Mouse (Mus musculus) embryonic fibroblast, embryonic 13.5 days (primary cell): ENCODE data around the gene Dohh. TPM values are rescaled to one million over a fixed set of nuclear protein-coding genes. Genes with fewer than 3 reads are reported as not detected.

Experiments used
- H3K27ac ChIP-seq: 2 replicates; pipeline ENCODE4 v1.5.1; 2012; ENCODE audit warnings: low read length, control low read depth, inconsistent platforms; ENCODE audit not compliant: insufficient read depth
- H3K4me1 ChIP-seq: 2 replicates; pipeline ENCODE4 v1.6.1; 2011; ENCODE audit warnings: low read length; ENCODE audit not compliant: control insufficient read depth, insufficient read depth
- H3K4me3 ChIP-seq: 2 replicates; pipeline ENCODE4 v1.5.1; 2011; ENCODE audit warnings: mild to moderate bottlenecking, control low read depth, low read length; ENCODE audit not compliant: insufficient read depth
- CTCF ChIP-seq: IDR thresholded peaks from 2 replicates; pipeline ENCODE4 v1.5.1; 2011; ENCODE audit warnings: mild to moderate bottlenecking, control low read depth, low read length, moderate library complexity, borderline replicate concordance; ENCODE audit not compliant: insufficient read depth
- POLR2A ChIP-seq: IDR thresholded peaks from 2 replicates; pipeline ENCODE4 v1.6.1; 2011; ENCODE audit warnings: low read depth, mild to moderate bottlenecking, control low read depth, low read length, moderate library complexity
- polyA plus RNA-seq: library from polyadenylated mRNA; stranded (reverse); fragments of >200 nt; gene quantifications from 2 replicates; pipeline ENCODE4 v1.2.4, GENCODE M21; 2011; ENCODE audit warnings: low read depth; ENCODE audit not compliant: missing spikeins, insufficient read length

Dohh gene
- polyA plus RNA-seq, 1 experiment = 37.7 TPM

DNA sequence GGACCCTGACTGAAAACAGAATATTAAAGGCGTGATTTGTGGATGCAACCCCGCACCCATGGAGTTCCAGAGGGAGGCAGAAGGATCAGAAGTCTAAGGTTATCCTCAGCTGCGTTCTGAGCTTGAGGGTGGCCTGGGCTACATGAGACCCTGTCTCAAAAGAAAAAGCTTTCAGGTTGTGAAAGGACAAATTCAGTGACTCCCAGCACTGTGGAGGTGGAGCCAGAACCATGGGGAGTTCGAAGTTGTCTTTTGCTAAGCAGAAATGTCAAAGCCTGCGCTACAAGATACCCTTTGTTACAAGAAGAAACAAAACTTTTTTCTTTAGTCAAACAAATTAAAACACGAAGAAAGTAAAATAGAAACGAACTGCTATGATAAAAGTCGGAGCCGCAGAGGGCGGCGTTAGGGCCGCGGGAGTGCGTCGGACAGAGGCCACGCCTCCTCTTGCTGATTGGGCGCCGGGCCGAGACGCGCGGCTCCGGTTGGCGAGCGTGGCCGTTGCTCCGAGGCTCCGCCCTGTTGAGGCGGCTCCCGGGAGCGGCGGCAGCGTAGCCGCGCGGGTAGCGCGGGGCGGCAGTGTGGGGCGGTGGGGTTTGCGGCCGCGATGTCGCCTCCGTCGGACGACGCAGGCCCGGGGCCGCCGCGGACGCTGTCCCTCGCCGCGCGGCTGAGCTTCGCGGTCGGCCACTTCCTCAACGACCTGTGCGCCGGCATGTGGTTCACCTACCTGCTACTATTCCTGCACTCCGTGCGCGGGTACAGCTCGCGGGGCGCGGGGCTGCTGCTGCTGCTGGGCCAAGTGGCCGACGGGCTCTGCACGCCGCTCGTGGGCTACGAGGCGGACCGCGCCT is 27.0 kb upstream of the Dohh start, which contains the start of gene Mfsd12:
TSS of gene Mfsd12 (plus strand) at position 501 of the 854 bp plus-strand sequence.
- no peak within 1 kb of the TSS for H3K27ac ChIP-seq
- peak within 1 kb of the TSS; percentile 67 for H3K4me3 ChIP-seq
- peak; percentile 61 for TF ChIP-seq POLR2A
- no peak for TF ChIP-seq CTCF
- H3K4me1 ChIP-seq = 0 out of 2 replicates have a peak, but pooled peaks cover 2% of the 10 kb centered on the region

DNA sequence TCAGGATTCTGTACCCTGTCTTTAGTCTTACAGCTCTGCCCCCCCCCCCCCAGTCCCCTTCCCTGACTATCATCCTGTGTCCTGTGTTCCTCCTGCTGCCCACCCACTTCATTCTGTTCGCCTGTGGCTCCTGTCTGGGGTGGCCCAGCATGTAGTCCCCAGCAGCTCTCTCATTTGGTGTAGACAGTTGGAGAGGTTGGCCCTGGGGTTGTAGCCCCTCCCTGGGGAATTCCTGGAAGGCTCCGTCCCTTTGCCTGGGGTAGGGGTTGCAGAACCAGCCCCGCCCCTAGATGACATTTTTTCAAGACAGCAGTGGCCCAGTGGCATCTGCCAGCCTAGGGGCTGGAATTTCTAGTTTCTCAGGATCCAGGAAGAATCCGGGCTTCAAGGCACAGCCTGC is 26.0 kb upstream of the Dohh start:
- no peak overlapping the region for H3K27ac ChIP-seq
- no peak for TF ChIP-seq CTCF
- TF ChIP-seq POLR2A = no peak
- H3K4me1 ChIP-seq = 0 out of 2 replicates have a peak, but pooled peaks cover 2% of the 10 kb centered on the region
- H3K4me3 ChIP-seq = peak overlapping the region; percentile 67

- TF ChIP-seq POLR2A (no peak), CTCF (no peak)
- 0 out of 2 replicates have a peak, but pooled peaks cover 2% of the 10 kb centered on the region for H3K4me1 ChIP-seq
- H3K27ac ChIP-seq = no peak overlapping the region
- H3K4me3 ChIP-seq = no peak overlapping the region
These were observed 25.4 kb upstream of the Dohh start for GRCm38 (mm10) chr10:81358841-81359240.

- Histone ChIP-seq H3K27ac (no peak overlapping the region), H3K4me1 (0 out of 2 replicates have a peak, but pooled peaks cover 2% of the 10 kb centered on the region), H3K4me3 (no peak overlapping the region)
- no peak for TF ChIP-seq POLR2A
- no peak for TF ChIP-seq CTCF
These were observed 23.5 kb upstream of the Dohh start for GRCm38 (mm10) chr10:81360721-81361120.

DNA sequence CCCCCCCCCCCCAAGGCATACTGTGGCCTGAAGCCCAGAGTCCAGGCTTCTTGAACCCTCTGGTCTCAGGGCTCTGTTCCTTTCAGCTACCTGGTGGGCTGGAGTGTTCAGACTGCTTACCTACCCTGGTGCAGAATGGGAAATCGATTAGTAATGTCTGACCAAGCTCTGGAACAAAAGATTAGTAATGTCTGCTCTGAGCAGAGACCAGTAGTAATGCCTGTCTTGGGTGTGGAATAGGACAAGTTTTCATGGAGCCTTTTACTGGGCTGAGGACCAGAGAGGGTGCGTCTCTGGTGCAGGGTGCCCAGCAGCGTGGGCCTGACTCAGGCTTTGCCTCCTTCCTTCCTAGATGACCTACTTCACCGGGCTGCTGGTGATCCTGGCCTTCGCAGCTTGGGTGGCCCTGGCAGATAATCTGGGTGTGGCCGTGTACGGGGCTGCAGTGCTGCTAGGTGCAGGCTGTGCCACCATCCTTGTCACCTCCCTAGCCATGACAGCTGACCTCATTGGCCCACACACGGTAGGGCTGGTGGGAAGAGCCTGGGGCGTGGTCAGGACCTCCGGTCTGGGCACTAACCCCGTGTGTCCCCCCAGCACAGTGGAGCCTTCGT is 21.8 kb upstream of the Dohh start:
- H3K27ac ChIP-seq = no peak overlapping the region
- H3K4me1 ChIP-seq = no peaks in the 10 kb centered on the region
- no peak overlapping the region for H3K4me3 ChIP-seq
- no peak for TF ChIP-seq CTCF
- TF ChIP-seq POLR2A = no peak

DNA sequence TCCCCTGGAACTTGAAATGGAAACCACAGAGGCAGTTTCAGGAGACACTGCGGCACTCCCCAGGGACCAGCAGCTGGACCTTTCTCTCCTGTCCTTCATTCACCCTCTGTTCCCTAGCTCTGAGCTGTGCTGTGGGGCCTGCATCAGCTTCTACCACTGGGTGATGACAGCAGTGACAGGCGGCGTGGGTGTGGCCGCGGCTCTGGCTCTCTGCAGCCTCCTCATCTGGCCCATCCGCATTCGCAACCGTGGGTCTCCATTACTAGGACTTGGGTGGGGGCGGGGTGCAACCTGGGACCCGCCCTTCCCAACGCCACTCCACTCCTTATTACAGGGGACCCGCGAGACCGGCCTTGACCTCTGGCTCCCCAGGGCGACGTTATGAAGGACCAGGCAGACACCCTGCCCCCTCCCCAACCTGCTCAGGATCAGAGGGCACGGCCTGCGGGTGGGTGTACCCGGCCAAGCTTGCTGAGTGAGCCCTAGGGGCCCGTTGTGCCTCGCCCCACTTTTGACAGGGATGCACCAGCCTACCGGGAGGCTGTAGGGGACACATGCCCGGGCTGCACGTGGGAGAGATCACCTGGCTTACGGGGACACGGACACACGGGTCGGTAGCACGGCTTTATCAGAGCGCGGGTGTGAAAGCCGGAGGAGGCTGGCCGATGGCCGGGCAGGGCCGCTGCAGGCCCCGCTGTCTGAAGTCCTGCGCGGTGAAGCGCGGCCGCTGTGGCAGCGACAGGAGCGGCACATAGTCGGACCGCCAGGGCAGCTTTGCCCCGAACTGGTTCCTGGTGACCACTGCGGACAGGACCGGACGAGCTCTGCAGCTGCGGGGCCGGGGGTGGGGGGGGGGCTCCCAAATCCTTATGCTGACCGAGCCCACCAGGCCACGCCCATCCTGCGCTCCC is 20.5 kb upstream of the Dohh start:
- no peaks in the 10 kb centered on the region for H3K4me1 ChIP-seq
- no peak overlapping the region for H3K27ac ChIP-seq
- no peak for TF ChIP-seq CTCF
- TF ChIP-seq POLR2A = no peak
- no peak overlapping the region for H3K4me3 ChIP-seq

DNA sequence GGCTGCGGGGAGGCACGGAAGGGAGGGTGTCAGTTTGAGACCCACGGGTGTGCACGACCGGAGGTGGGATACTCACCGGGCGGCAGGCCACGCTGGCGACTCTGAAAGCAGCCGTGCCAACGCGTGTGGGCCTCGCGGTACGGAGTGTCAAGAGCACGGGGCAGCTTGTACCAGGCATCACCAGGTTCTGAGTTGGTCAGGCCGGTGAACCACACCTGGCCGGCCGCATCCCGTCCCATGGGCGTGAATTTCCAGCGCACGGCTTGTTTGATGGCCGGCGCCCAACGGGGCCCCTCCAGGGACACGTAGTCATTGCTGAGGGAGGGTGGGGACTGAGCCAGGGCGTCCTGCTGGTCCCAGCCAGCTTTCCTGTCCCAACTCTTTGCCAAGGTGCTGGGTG is 19.6 kb upstream of the Dohh start:
- Histone ChIP-seq H3K4me3 (no peak overlapping the region), H3K4me1 (no peaks in the 10 kb centered on the region), H3K27ac (no peak overlapping the region)
- no peak for TF ChIP-seq POLR2A
- no peak for TF ChIP-seq CTCF

DNA sequence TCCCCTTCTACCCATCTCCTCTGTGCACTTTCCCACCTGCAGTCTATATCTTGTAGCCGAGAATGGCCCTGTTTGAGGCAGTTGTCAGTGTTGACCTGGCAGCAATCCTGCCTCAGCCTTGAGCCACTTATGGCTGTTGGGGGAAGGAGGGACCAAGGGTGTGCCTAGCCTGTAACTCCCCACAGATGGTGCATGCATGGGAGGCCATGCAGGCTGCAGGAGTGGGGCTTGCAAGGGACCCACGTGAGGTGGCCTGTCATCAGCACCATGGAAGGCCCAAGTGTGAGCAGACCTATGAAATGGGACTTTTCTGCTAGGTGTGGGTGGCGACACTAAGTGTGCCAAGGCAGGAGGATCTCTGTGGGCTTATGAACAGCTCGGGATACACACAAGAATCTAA is 19.2 kb upstream of the Dohh start:
- Histone ChIP-seq H3K4me1 (no peaks in the 10 kb centered on the region), H3K4me3 (no peak overlapping the region), H3K27ac (no peak overlapping the region)
- TF ChIP-seq CTCF = no peak
- TF ChIP-seq POLR2A = peak; percentile 39; the same call in 1 of the 2 replicates
